Mouse (Mus musculus) heart, adult 9 months (tissue): ENCODE data around the gene Lcorl.

Experiments
- DNase-seq, 2 experiments: peaks; one replicate each; pipeline ENCODE4 v3.0.0; 2022; ENCODE audit warnings: low spot score in 2 of 2

Gene Lcorl

GRCm38 (mm10) chr5:45857254-45858011 lies at the start of gene Lcorl:
Gene Lcorl, minus strand, starts transcription at chr5:45857615.
- DNase-seq: peak; percentile 92 to 93

GRCm38 (mm10) chr5:45904683-45905082 lies 47.3 kb upstream of the Lcorl start:
- no peak for DNase-seq

GRCm38 (mm10) chr5:45903246-45903645 lies 45.8 kb upstream of the Lcorl start:
- no peak for DNase-seq

- no peak for DNase-seq
These were observed 37.9 kb upstream of the Lcorl start for GRCm38 (mm10) chr5:45895362-45895761.

- DNase-seq: no peak
These were observed 36.3 kb upstream of the Lcorl start for GRCm38 (mm10) chr5:45893696-45894095.

- DNase-seq: no peak
These were observed 18.9 kb upstream of the Lcorl start for GRCm38 (mm10) chr5:45876328-45876727.

- no peak for DNase-seq
These were observed 18.1 kb upstream of the Lcorl start for GRCm38 (mm10) chr5:45875472-45875871.

GRCm38 (mm10) chr5:45874284-45875030 lies 17.0 kb upstream of the Lcorl start:
- no peak for DNase-seq

GRCm38 (mm10) chr5:45858368-45858767 lies 953 bp upstream of the Lcorl start:
- DNase-seq: no peak

- DNase-seq: no peak
These were observed 550 bp downstream of the Lcorl start for GRCm38 (mm10) chr5:45856876-45857253.

- peak; percentile 32 to 57 for DNase-seq
These were observed 1.1 kb downstream of the Lcorl start for GRCm38 (mm10) chr5:45856303-45856821.

GRCm38 (mm10) chr5:45855526-45856302 lies 1.7 kb downstream of the Lcorl start:
- peak in 1 of 2 experiments; percentile 20 for DNase-seq

GRCm38 (mm10) chr5:45844723-45845122 lies 12.7 kb downstream of the Lcorl start:
- DNase-seq: no peak

- no peak for DNase-seq
These were observed 22.3 kb downstream of the Lcorl start for GRCm38 (mm10) chr5:45835131-45835530.

- no peak for DNase-seq
These were observed 45.9 kb downstream of the Lcorl start for GRCm38 (mm10) chr5:45811527-45811926.

GRCm38 (mm10) chr5:45791864-45792263 lies 65.6 kb downstream of the Lcorl start:
- DNase-seq: no peak

GRCm38 (mm10) chr5:45790221-45790620 lies 67.2 kb downstream of the Lcorl start:
- no peak for DNase-seq

- DNase-seq: no peak
These were observed 99.8 kb downstream of the Lcorl start for GRCm38 (mm10) chr5:45757502-45758121.

GRCm38 (mm10) chr5:45737911-45738310 lies 119.5 kb downstream of the Lcorl start:
- DNase-seq: no peak

GRCm38 (mm10) chr5:45733751-45734150 lies 123.7 kb downstream of the Lcorl start:
- DNase-seq: no peak

GRCm38 (mm10) chr5:45718848-45719488 lies 138.4 kb downstream of the Lcorl start:
- DNase-seq: no peak
